Mouse (Mus musculus) erythroblast, embryonic 14.5 days (primary cell): Measurements from ENCODE around the gene Ndst2.

Experiments used
- GATA1 ChIP-seq: IDR thresholded peaks from 2 replicates; pipeline ENCODE4 v1.6.1; 2012; ENCODE audit warnings: low read length, inconsistent platforms, mixed read lengths
- TAL1 ChIP-seq: IDR thresholded peaks from 3 replicates; pipeline ENCODE4 v1.6.1; 2012; ENCODE audit warnings: low read length, inconsistent platforms, mixed read lengths

GRCm38 (mm10) chr14:20746935-20747334 lies 12.6 kb upstream of the Ndst2 start:
- TF ChIP-seq GATA1, result no peak
- no peak for TF ChIP-seq TAL1
